Mouse (Mus musculus) liver, postnatal 0 days (tissue): Measurements from ENCODE around the gene Edem3. TPM values are rescaled to one million over a fixed set of nuclear protein-coding genes. Genes with fewer than 3 reads are reported as not detected.

Experiments
- ATAC-seq: fragments of 200-750 bp; cut with Nextera tagmentation; 2 replicates; pipeline ENCODE4 v1.8.0; 2017; ENCODE audit warnings: mild to moderate bottlenecking, moderate library complexity
- DNase-seq: peaks from one replicate; pipeline ENCODE4 v3.0.0-alpha.2; 2016
- H3K27ac ChIP-seq: fragments of 300-500 bp; sonication (generic); 2 replicates; pipeline ENCODE4 v1.5.1; 2014; ENCODE audit warnings: antibody characterized with exemption, moderate library complexity, mild to moderate bottlenecking, low read depth
- H3K27me3 ChIP-seq: fragments of 300-500 bp; sonication (generic); 2 replicates; pipeline ENCODE4 v1.6.1; 2014; ENCODE audit warnings: low read length, control low read depth, mixed read lengths; ENCODE audit not compliant: insufficient read depth
- H3K36me3 ChIP-seq: fragments of 300-500 bp; sonication (generic); replicated peaks from 2 replicates; pipeline ENCODE4 v1.6.1; 2014; ENCODE audit warnings: mild to moderate bottlenecking, control low read depth, low read length, moderate library complexity, mixed read lengths; ENCODE audit not compliant: insufficient read depth
- H3K4me1 ChIP-seq: fragments of 300-500 bp; sonication (generic); 2 replicates; pipeline ENCODE4 v1.6.1; 2014; ENCODE audit warnings: antibody characterized with exemption, mild to moderate bottlenecking, control low read depth; ENCODE audit not compliant: insufficient read depth
- H3K4me2 ChIP-seq: fragments of 300-500 bp; sonication (generic); 2 replicates; pipeline ENCODE4 v1.6.1; 2014; ENCODE audit warnings: low read depth, mild to moderate bottlenecking, low read length, moderate library complexity, mixed read lengths
- H3K4me3 ChIP-seq: fragments of 300-500 bp; sonication (generic); 2 replicates; pipeline ENCODE4 v1.5.1; 2014; ENCODE audit warnings: low read depth, low read length
- H3K9ac ChIP-seq: fragments of 300-500 bp; sonication (generic); replicated peaks from 2 replicates; pipeline ENCODE4 v1.6.1; 2014; ENCODE audit warnings: mild to moderate bottlenecking, moderate library complexity
- H3K9me3 ChIP-seq: fragments of 300-500 bp; sonication (generic); 2 replicates; pipeline ENCODE4 v1.6.1; 2016; ENCODE audit warnings: mild to moderate bottlenecking, control low read depth, low read length, mixed read lengths
- CTCF ChIP-seq: sonication (generic); IDR thresholded peaks from 2 replicates; pipeline ENCODE4 v1.5.1; 2016; ENCODE audit warnings: antibody characterized with exemption, low read depth
- EP300 ChIP-seq: IDR thresholded peaks from 2 replicates; pipeline ENCODE4 v1.6.1; 2016; ENCODE audit warnings: antibody characterized with exemption, low read depth, mild to moderate bottlenecking
- WGBS: fragments of 180-500 bp; shearing (Covaris S2); extraction: QIAGEN DNeasy Blood & Tissue Kit; methylation state at CpG from one replicate; pipeline ENCODE4 v1.1.7; 2014; ENCODE audit not compliant: insufficient replicate concordance; 5-methylcytosine and 5-hydroxymethylcytosine counted together
- polyA plus RNA-seq: library from polyadenylated mRNA; unstranded; fragments of >200 nt; fragmentation: Nextera tagmentation; extraction: Ambion mirVana; gene quantifications from 2 replicates; pipeline ENCODE4 v1.2.1, GENCODE M21; 2015

Gene Edem3
- polyA plus RNA-seq, 1 experiment from 2014 or later = 5.2 TPM

DNA sequence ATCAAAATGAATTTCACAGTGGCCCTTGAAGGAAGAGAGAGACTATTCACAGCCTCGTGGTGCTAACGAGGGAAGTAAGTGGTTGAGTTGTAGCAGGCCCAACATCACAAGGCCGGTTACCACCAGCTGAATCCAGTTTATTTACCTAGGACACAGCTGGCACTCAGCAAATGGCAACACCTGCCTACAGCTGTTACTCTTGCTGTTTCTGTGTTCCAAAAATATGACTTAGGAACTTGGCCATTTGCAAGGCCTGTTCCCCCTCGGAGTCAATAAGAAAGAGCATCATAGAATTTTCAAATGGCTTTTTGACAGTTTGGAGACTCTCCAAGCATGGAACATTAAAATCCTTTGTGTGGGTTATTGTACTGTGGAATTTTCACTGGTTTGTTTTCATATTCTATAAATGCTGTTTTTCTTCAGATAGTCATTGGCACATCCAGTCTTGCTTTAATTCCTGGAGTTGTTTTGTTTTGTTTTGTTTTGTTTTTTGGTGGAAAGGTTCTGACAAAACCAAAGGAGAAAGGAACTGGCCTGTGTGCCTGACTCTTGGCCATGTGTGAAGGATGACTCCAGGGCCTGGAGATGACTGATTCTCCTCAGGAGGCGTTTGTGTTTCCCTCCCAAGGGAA lies 44.6 kb upstream of the Edem3 start:
- no peaks in the 10 kb centered on the region for H3K27me3 ChIP-seq
- DNase-seq = no peak

DNA sequence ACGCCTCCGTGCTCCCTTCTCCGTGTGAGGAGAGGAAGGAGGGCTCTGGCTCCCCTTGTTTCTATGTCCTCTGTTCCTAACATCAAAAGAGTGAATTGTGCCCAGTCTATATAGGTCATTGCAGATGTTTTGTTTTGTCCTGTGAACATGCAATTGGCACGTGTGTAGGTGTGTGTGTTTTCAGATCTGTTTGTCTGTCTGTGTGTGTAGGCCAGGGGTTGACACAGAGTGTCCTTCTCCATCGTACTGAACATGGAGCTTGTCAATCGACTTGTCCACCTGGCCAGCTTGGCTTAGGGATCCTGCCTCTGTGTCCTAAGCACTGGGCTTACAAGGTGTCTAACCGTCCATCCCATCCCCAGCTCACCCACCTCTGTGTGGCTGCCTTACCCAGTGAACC lies 44.1 kb upstream of the Edem3 start:
- Histone ChIP-seq H3K9ac (no peak overlapping the region), H3K27me3 (no peaks in the 10 kb centered on the region), H3K27ac (peak overlapping the region; percentile 67), H3K4me1 (peaks cover 16% of the 10 kb centered on the region), H3K4me3 (no peak overlapping the region), H3K4me2 (no peak overlapping the region), H3K9me3 (no peaks in the 10 kb centered on the region), H3K36me3 (peaks cover 9% of the 10 kb centered on the region; the same call in 1 of the 2 replicates)
- ATAC-seq (peak; percentile 78), DNase-seq (no peak)
- WGBS = 68% methylated on average over 7 of the region's 7 CpGs
- TF ChIP-seq EP300 (no peak), CTCF (no peak)

More for the DNA sequence above, 44.6 kb upstream of the Edem3 start:
- H3K36me3 ChIP-seq = peaks cover 9% of the 10 kb centered on the region; the same call in 1 of the 2 replicates
- no peaks in the 10 kb centered on the region for H3K9me3 ChIP-seq
- H3K4me1 ChIP-seq = peaks cover 16% of the 10 kb centered on the region
- TF ChIP-seq EP300 (no peak), CTCF (no peak)
- H3K27ac ChIP-seq = peak overlapping the region; percentile 67
- H3K4me3 ChIP-seq = no peak overlapping the region
- ATAC-seq = no peak
- no peak overlapping the region for H3K9ac ChIP-seq
- no peak overlapping the region for H3K4me2 ChIP-seq
- 59% methylated on average over 5 of the region's 5 CpGs for WGBS

DNA sequence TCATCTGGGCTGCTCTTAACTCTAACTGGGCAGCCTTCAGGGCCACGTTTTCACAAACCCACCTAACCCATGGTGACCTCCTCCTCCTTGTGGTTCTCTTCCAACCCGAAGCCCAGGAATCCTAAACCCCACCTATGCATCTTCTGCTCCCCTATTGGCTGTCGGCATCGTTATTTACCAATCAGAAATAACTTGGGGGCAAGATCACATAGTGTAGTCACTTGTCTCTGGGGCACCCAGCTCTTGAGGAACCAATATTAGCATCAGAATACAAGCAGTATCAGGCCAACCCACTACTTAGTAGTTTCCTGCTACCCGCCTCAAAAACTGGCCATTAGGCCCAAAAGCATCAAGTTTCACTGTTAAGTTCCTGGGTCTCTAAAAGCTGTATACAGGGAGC lies 42.5 kb upstream of the Edem3 start:
- H3K4me3 ChIP-seq = no peak overlapping the region
- DNase-seq (no peak), ATAC-seq (no peak)
- WGBS = 68% methylated on average over 5 of the region's 5 CpGs
- no peak overlapping the region for H3K27ac ChIP-seq
- TF ChIP-seq EP300 (no peak), CTCF (no peak)
- no peak overlapping the region for H3K4me2 ChIP-seq
- no peaks in the 10 kb centered on the region for H3K27me3 ChIP-seq
- peaks cover 16% of the 10 kb centered on the region for H3K4me1 ChIP-seq
- H3K9me3 ChIP-seq = no peaks in the 10 kb centered on the region
- H3K9ac ChIP-seq = no peak overlapping the region
- peaks cover 12% of the 10 kb centered on the region; the same call in 1 of the 2 replicates for H3K36me3 ChIP-seq

DNA sequence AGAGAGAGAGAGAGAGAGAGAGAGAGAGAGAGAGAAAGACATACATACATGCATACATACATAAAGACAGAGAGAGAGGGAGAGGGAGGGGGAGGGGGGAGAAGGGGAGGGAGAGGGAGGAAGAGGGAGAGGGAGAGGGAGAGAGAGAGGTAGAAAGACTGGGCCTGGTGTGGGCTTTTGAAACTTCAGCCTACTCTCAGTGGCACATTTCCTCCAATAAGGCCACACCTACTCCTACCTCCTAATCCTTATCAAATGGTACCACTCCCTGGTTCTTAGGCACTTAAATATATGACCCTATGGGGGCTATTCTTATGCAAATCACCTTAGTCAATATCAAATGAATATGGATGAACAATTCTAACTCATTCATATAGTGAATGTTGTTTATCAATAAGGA lies 41.5 kb upstream of the Edem3 start:
- TF ChIP-seq EP300 (no peak), CTCF (no peak)
- Histone ChIP-seq H3K4me3 (no peak overlapping the region), H3K4me1 (peaks cover 12% of the 10 kb centered on the region), H3K27me3 (no peaks in the 10 kb centered on the region), H3K27ac (no peak overlapping the region), H3K9me3 (no peaks in the 10 kb centered on the region), H3K36me3 (peaks cover 16% of the 10 kb centered on the region; the same call in 1 of the 2 replicates), H3K9ac (no peak overlapping the region), H3K4me2 (no peak overlapping the region)
- ATAC-seq = no peak
- no peak for DNase-seq

DNA sequence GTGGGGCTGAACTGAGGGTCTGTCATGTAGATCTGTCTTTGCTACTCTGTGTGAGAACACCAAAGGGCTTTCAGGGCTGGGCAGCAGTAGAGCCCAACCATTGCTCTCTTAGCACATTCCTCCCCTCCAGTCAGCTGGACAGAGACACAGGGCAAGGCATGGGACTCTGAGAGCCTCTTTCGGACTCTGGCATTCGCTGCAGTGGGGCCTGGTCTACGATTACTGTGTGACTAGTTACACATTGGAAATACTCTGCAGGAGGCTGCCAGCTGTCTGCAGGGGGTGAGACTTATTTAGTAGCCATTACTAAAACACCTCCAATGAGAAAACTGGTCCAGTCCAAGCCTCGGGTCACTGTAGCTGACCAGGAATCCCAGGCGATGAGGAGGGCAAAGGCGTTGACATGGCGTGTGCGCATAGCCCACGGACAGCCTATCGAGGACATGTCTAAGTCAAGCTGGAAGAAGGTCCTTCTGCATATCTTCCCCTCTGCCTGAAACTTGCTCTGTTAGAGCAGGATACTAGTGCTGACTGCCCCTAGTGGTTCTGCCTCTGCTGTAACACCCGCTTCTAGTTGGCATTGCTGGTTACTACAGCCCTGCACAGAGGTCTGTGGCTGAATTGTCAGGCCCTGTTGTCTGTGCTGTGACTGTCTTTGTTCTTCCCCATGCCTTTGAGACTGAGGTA lies 39.0 kb upstream of the Edem3 start:
- Histone ChIP-seq H3K9ac (no peak overlapping the region), H3K27ac (no peak overlapping the region), H3K4me2 (no peak overlapping the region), H3K36me3 (peaks cover 19% of the 10 kb centered on the region; the same call in 1 of the 2 replicates), H3K4me1 (peaks cover 17% of the 10 kb centered on the region), H3K9me3 (no peaks in the 10 kb centered on the region), H3K27me3 (no peaks in the 10 kb centered on the region), H3K4me3 (no peak overlapping the region)
- ATAC-seq = no peak
- peak; percentile 59 for TF ChIP-seq CTCF
- no peak for TF ChIP-seq EP300
- 86% methylated on average over 11 of the region's 11 CpGs for WGBS
- no peak for DNase-seq

DNA sequence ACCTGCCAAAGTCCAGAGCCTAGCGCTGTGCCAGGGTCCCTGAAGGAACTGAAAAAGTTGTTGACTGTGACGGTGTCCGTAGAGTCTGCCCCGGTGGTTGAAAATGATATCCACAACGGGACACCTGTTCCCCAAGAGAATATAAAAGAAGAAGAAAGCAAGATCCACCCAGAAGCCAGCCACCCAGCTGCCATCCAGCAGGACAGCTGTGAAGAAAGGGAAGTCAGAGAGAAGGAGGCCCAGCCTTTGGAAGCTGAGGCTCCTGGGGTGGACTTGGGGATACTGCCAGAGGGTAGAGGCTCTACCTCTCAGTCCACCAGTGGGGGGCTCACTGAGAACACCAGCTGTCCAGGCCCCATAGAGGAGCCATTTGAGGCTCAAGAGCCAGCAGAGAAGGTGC lies 37.5 kb upstream of the Edem3 start:
- Histone ChIP-seq H3K4me1 (peaks cover 16% of the 10 kb centered on the region), H3K27me3 (no peaks in the 10 kb centered on the region), H3K9ac (no peak overlapping the region), H3K27ac (peak overlapping the region; percentile 48; the same call in 1 of the 2 replicates), H3K9me3 (no peaks in the 10 kb centered on the region), H3K4me3 (no peak overlapping the region), H3K4me2 (no peak overlapping the region), H3K36me3 (peaks cover 15% of the 10 kb centered on the region; the same call in 1 of the 2 replicates)
- DNase-seq (peak; percentile 36), ATAC-seq (peak; percentile 63)
- WGBS = 68% methylated on average over 5 of the region's 5 CpGs
- TF ChIP-seq EP300 (no peak), CTCF (peak; percentile 31; the same call in 1 of the 2 replicates)
